ENCODE assay signal across 28 mouse cellular contexts in genomic region chr2:34038982-34039381, GRCm38 (mm10).
A peak's percentile ranks its signal among the peaks of the same experiment; 100 is the strongest.
DNase-seq lines count a peak whose midpoint lies in the region; ATAC-seq and TF ChIP-seq lines count a peak whose summit lies in the region.
"Had no signal": no experiment of that assay in that cellular context is flagged by ENCODE, and none has a peak within 500 bp of the region (broad histone marks: within the 10 kb centered on the region; RNA-seq: fewer than 3 reads in every experiment).

No protein-coding gene starts in this region.

- no peaks in the 10 kb centered on the region for H3K9me3 ChIP-seq in hindbrain, embryonic 13.5 days
- no peaks in the 10 kb centered on the region for H3K9me3 ChIP-seq in hindbrain, embryonic 10.5 days
- no peaks in the 10 kb centered on the region for H3K9me3 ChIP-seq in limb, embryonic 12.5 days
- H3K9me3 ChIP-seq: embryonic facial prominence, embryonic 13.5 days; forebrain, embryonic 10.5 days; heart, embryonic 10.5 days; heart, embryonic 15.5 days; kidney, embryonic 15.5 days; limb, embryonic 13.5 days; lung, embryonic 15.5 days had no signal

- ATAC-seq in hindbrain, embryonic 13.5 days (ENCODE audit: low FRiP score): no peak
- no peak for ATAC-seq in limb, embryonic 12.5 days (ENCODE audit: insufficient number of reproducible peaks, insufficient read depth, low FRiP score, low TSS enrichment, low read depth)
- no peak for ATAC-seq in inflammation-experienced regulatory T-cells, adult 6 months
- ATAC-seq in megakaryocyte-erythroid progenitor cell, adult 5-6 weeks (replicated peaks; ENCODE audit: low FRiP score, low TSS enrichment, poor library complexity, severe bottlenecking): no peak
- ATAC-seq: forebrain, postnatal 0 days; Patski had no signal

- peaks cover 12% of the 10 kb centered on the region for H3K4me1 ChIP-seq in hindbrain, embryonic 13.5 days (replicated peaks)
- peaks cover 4% of the 10 kb centered on the region; the same call in 1 of the 2 replicates for H3K4me1 ChIP-seq in hindbrain, embryonic 10.5 days (replicated peaks)
- H3K4me1 ChIP-seq in limb, embryonic 12.5 days (replicated peaks): peaks cover 15% of the 10 kb centered on the region
- H3K4me1 ChIP-seq: heart, embryonic 15.5 days; lung, embryonic 15.5 days had no signal

- TF ChIP-seq CTCF in brain, embryonic 14.5 days (IDR thresholded peaks at IDR 0.05; ENCODE audit: borderline replicate concordance, extremely low read depth, insufficient read depth, insufficient read length): no peak

- H3K27me3 ChIP-seq in hindbrain, embryonic 13.5 days: no peaks in the 10 kb centered on the region
- no peaks in the 10 kb centered on the region for H3K27me3 ChIP-seq in hindbrain, embryonic 10.5 days (ENCODE audit: insufficient read depth, poor library complexity, severe bottlenecking)
- H3K27me3 ChIP-seq in limb, embryonic 12.5 days: peaks cover 15% of the 10 kb centered on the region; the same call in 1 of the 2 replicates
- H3K27me3 ChIP-seq: embryonic facial prominence, embryonic 13.5 days; heart, embryonic 15.5 days; kidney, embryonic 15.5 days; lung, embryonic 15.5 days had no signal

- WGBS in hindbrain, embryonic 13.5 days: 67% methylated on average over 8 of the region's 8 CpGs
- WGBS in hindbrain, embryonic 10.5 days: 77% methylated on average over 8 of the region's 8 CpGs
- 8% methylated on average over 8 of the region's 8 CpGs for WGBS in limb, embryonic 12.5 days

- DNase-seq in hindbrain, embryonic 10.5 days (ENCODE audit: low spot score): no peak
- DNase-seq in brain, embryonic 14.5 days (ENCODE audit: low read depth): peak; percentile 47
- DNase-seq in forelimb bud, embryonic 11.5 days (ENCODE audit: low read depth, low spot score): peak; percentile 51
- DNase-seq: adrenal gland, postnatal 10 days; cerebellum, adult 11 months; cerebellum, adult 9-10 months; cerebellum, postnatal 36 days; forebrain, postnatal 0 days; gastrocnemius, postnatal 25 days; heart, adult 11 months; kidney, adult 11 months; kidney, postnatal 25 days; thymus, adult 2 months; thymus, postnatal 36 days had no signal

- TF ChIP-seq POLR2A in brain, embryonic 14.5 days (IDR thresholded peaks at IDR 0.05; ENCODE audit: borderline replicate concordance, extremely low read depth, insufficient read depth, insufficient read length, poor library complexity, severe bottlenecking): no peak

- peak overlapping the region; percentile 49 for H3K27ac ChIP-seq in hindbrain, embryonic 13.5 days
- H3K27ac ChIP-seq in hindbrain, embryonic 10.5 days: no peak overlapping the region
- peak overlapping the region; percentile 50 for H3K27ac ChIP-seq in limb, embryonic 12.5 days
- H3K27ac ChIP-seq: embryonic facial prominence, embryonic 13.5 days; forebrain, embryonic 10.5 days; heart, embryonic 10.5 days; heart, embryonic 15.5 days; kidney, embryonic 15.5 days; layer of hippocampus, adult 2 months; limb, embryonic 13.5 days; lung, embryonic 15.5 days had no signal

- no peak overlapping the region for H3K4me2 ChIP-seq in hindbrain, embryonic 13.5 days
- H3K4me2 ChIP-seq in limb, embryonic 12.5 days: no peak overlapping the region
- H3K4me2 ChIP-seq: embryonic facial prominence, embryonic 13.5 days; heart, embryonic 15.5 days; kidney, embryonic 15.5 days; limb, embryonic 13.5 days; liver, embryonic 11.5 days; lung, embryonic 15.5 days had no signal

- no peak overlapping the region for H3K4me3 ChIP-seq in hindbrain, embryonic 13.5 days
- H3K4me3 ChIP-seq in hindbrain, embryonic 10.5 days: no peak overlapping the region
- H3K4me3 ChIP-seq in limb, embryonic 12.5 days (replicated peaks): no peak overlapping the region
- H3K4me3 ChIP-seq: embryonic facial prominence, embryonic 13.5 days; forebrain, embryonic 10.5 days; heart, embryonic 10.5 days; heart, embryonic 15.5 days; kidney, embryonic 15.5 days; layer of hippocampus, adult 2 months; limb, embryonic 13.5 days; lung, embryonic 15.5 days had no signal

- no peak overlapping the region for H3K9ac ChIP-seq in hindbrain, embryonic 13.5 days
- H3K9ac ChIP-seq in limb, embryonic 12.5 days (replicated peaks): no peak overlapping the region
- H3K9ac ChIP-seq: embryonic facial prominence, embryonic 13.5 days; forebrain, postnatal 0 days; heart, embryonic 15.5 days; kidney, embryonic 15.5 days; limb, embryonic 13.5 days; lung, embryonic 15.5 days had no signal

- H3K36me3 ChIP-seq in hindbrain, embryonic 13.5 days: no peaks in the 10 kb centered on the region
- no peaks in the 10 kb centered on the region for H3K36me3 ChIP-seq in hindbrain, embryonic 10.5 days
- no peaks in the 10 kb centered on the region for H3K36me3 ChIP-seq in limb, embryonic 12.5 days
- H3K36me3 ChIP-seq: embryonic facial prominence, embryonic 13.5 days; forebrain, embryonic 10.5 days; heart, embryonic 10.5 days; heart, embryonic 15.5 days; kidney, embryonic 15.5 days; limb, embryonic 13.5 days; lung, embryonic 15.5 days had no signal
